Mouse (Mus musculus): ENCODE data around the gene Sigmar1. TPM values are rescaled to one million over a fixed set of nuclear protein-coding genes. Genes with fewer than 3 reads are reported as not detected.

Gene Sigmar1
- polyA plus RNA-seq (2012; rRNA removed): 55.0 and 62.8 TPM in 2 replicates

GRCm38 (mm10) chr4:41755338-41756305 lies at the start of gene Sigmar1:
TSS of gene Sigmar1 (minus strand) at chr4:41756157.

GRCm38 (mm10) chr4:41774002-41774401 lies 18.0 kb upstream of the Sigmar1 start, which contains the start of gene Ccl27a:
TSS of gene Ccl27a (minus strand) at chr4:41774247.

DNA sequence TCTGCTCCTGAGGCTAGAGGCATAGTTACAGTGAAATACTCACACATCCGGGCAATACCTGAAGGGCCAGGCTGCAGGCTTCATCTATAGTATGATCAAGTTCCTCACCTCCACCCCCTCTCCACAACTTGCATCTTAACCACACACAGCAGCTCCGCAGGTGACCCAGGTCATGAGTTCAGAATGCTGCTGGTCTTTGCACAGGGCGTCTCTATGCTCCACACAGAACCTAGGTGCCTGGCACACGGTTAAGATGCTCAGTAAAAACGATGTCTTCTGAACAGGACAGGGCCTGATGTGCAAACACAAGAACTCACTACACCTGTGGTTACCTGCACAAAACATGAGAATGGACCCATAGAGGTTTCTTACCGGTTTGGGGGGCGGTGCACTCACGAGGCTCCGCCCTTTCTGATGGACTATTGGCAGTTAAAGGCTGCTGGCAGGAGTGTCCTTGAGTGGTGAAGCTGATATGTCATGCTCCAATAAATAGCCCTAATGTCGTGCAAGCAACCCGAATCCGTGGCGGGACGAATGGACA lies 1.1 kb downstream of the Sigmar1 start, which contains the start of gene Galt:
Galt (plus strand) TSS at position 432 of the 541 bp plus-strand sequence.

DNA sequence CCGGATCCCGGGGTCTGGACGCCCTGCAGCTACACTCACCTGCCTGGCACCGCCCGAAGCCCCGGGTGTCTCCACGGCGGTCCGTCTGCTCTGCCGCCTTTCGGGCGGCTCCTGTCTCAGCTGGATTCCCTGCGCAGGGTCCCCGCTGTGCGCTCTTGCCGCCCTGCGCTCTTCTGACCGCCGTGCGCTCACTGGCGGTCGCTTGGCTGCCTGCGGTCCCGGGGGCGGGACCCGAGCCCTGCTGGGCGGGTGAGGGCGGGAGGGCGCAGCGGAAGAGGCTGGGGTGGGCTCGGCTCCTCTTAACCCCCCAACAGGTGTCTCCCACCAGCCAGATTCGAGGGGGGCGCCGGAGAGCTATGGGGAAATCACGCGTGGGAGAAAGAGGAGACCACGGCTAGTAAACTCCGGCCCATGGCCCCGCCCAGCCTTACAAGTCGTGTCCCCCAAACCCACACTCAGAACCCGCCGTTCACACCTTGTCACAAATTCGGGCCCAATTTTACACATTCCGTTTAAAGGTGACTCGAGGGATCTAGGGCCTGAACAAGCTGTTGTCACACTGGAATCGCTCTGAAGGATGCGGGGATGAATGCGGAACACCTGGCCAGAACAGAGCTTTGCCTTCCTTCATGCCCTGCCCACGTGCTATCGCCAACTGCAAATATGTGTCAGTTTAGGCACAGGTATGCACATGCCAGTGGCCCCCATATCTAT lies 24.7 kb downstream of the Sigmar1 start, which contains the start of gene Arid3c:
Arid3c (minus strand) TSS at position 91 of the 714 bp plus-strand sequence.

DNA sequence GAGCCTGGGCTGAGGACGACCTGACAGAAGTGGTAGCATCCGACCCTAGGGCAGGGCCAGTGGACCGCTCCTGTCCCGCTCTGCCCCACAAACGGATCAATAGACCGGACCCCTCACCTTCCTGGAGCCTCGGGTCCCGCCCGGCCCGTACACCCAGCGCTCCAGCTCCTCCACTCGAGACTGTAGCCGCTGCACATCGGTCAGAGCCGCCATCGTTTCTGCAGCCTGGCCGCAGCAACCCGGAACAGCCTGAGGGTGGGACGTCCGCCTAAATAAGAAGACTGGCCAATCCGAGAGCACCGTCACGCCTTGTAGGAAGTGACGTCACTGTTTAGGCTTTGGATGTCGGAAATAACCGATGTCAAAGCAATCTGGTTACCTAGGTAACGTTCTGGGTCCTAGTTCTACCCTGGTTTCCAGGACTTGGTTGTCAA lies 33.0 kb downstream of the Sigmar1 start, which contains the start of gene Dctn3:
Dctn3 (minus strand) TSS at position 253 of the 434 bp plus-strand sequence.

GRCm38 (mm10) chr4:41713197-41714067 lies 42.5 kb downstream of the Sigmar1 start, which contains the start of gene Rpp25l:
TSS of gene Rpp25l (minus strand) at chr4:41713534.

GRCm38 (mm10) chr4:41699783-41700182 lies 56.2 kb downstream of the Sigmar1 start, which contains the start of gene Il11ra1:
TSS of gene Il11ra1 (plus strand) at chr4:41699989.

GRCm38 (mm10) chr4:41696930-41697841 lies 58.8 kb downstream of the Sigmar1 start, which contains the start of gene Cntfr:
TSS of gene Cntfr (minus strand) at chr4:41697089.

Other genes with a start within 250 kb of the Sigmar1 start
- 8.3 and 11.9 TPM in 2 replicates for gene 1110017D15Rik, start 238.8 kb downstream of the Sigmar1 start, polyA plus RNA-seq (2012; rRNA removed)
- gene Fam219a, start 186.6 kb downstream of the Sigmar1 start, polyA plus RNA-seq (2012; rRNA removed): 75.4 and 86.6 TPM in 2 replicates
- gene Dnaic1, start 186.4 kb downstream of the Sigmar1 start, polyA plus RNA-seq (2012; rRNA removed): 2.3 and 2.9 TPM in 2 replicates
- gene Enho, start 115.8 kb downstream of the Sigmar1 start, polyA plus RNA-seq (2012; rRNA removed): 86.9 and 96.7 TPM in 2 replicates
- gene Cntfr, start 59.1 kb downstream of the Sigmar1 start, polyA plus RNA-seq (2012; rRNA removed): 63.3 and 84.9 TPM in 2 replicates
- gene Il11ra1, start 56.2 kb downstream of the Sigmar1 start, polyA plus RNA-seq (2012; rRNA removed): 34.2 and 80.9 TPM in 2 replicates
- gene Rpp25l, start 42.6 kb downstream of the Sigmar1 start, polyA plus RNA-seq (2012; rRNA removed): 56.4 and 56.9 TPM in 2 replicates
- 159 and 165 TPM in 2 replicates for gene Dctn3, start 33.0 kb downstream of the Sigmar1 start, polyA plus RNA-seq (2012; rRNA removed)
- gene Arid3c, start 25.0 kb downstream of the Sigmar1 start, polyA plus RNA-seq (2012; rRNA removed): 0.44 and 0.69 TPM in 2 replicates
- gene Galt, start 929 bp downstream of the Sigmar1 start, polyA plus RNA-seq (2012; rRNA removed): 66.6 and 88.5 TPM in 2 replicates
- gene Ccl27a, start 18.1 kb upstream of the Sigmar1 start, polyA plus RNA-seq (2012; rRNA removed): 367 and 380 TPM in 2 replicates
- gene Gm21541, start 147.5 kb upstream of the Sigmar1 start, polyA plus RNA-seq (2012; rRNA removed): not detected in 2 replicates
- 3.9 and 4.7 TPM in 2 replicates for gene Gm20878, start 185.4 kb upstream of the Sigmar1 start, polyA plus RNA-seq (2012; rRNA removed)
- gene Fam205a4, start 209.9 kb upstream of the Sigmar1 start, polyA plus RNA-seq (2012; rRNA removed): 2.1 and 2.4 TPM in 2 replicates